Mouse (Mus musculus) MEL (cell line): Measurements from ENCODE around the gene Relb.
A peak's percentile ranks its signal among the peaks of the same experiment; 100 is the strongest.

ENCODE experiments used
- CTCF ChIP-seq, 3 experiments: IDR thresholded peaks in 2 of 3; conservative IDR thresholded peaks in 1 of 3; 2 replicates each; pipeline ENCODE4 v1.5.1; 2011 to 2012; ENCODE audit warnings: low read length in 3 of 3, low read depth in 2 of 3, mild to moderate bottlenecking in 2 of 3, improper control_type of control experiment in 1 of 3, inconsistent platforms in 1 of 3, mixed read lengths in 1 of 3, moderate library complexity in 1 of 3; ENCODE audit not compliant: control insufficient read depth in 1 of 3, insufficient read depth in 1 of 3, poor library complexity in 1 of 3, severe bottlenecking in 1 of 3
- EP300 ChIP-seq, 2 experiments: IDR thresholded peaks; 2 replicates each; pipeline ENCODE4 v1.6.1; 2011; ENCODE audit warnings: improper control_type of control experiment in 2 of 2, low read length in 2 of 2, low read depth in 1 of 2, mild to moderate bottlenecking in 1 of 2
- GATA1 ChIP-seq: IDR thresholded peaks from 2 replicates; pipeline ENCODE4 v1.6.1; 2011; ENCODE audit warnings: low read depth, low read length, improper control_type of control experiment
- POLR2A ChIP-seq, 2 experiments: IDR thresholded peaks; 2 replicates each; pipeline ENCODE4 v1.6.1; 2011 to 2012; ENCODE audit warnings: low read length in 2 of 2, mild to moderate bottlenecking in 2 of 2, control low read depth in 1 of 2, improper control_type of control experiment in 1 of 2, low read depth in 1 of 2, moderate library complexity in 1 of 2; ENCODE audit not compliant: control insufficient read depth in 1 of 2, insufficient read depth in 1 of 2, poor library complexity in 1 of 2

- TF ChIP-seq CTCF (IDR thresholded peaks at IDR 0.05 in 2 of 3, conservative IDR thresholded peaks at IDR 0.05 in 1 of 3; ENCODE audit: control insufficient read depth in 1 of 3, insufficient read depth in 1 of 3, low read depth in 2 of 3, low read length in 3 of 3, poor library complexity in 1 of 3, severe bottlenecking in 1 of 3) (no peak), GATA1 (no peak), EP300 (IDR thresholded peaks at IDR 0.05; ENCODE audit: low read depth in 1 of 2, low read length in 2 of 2) (no peak), POLR2A (IDR thresholded peaks at IDR 0.05; ENCODE audit: control insufficient read depth in 1 of 2, insufficient read depth in 1 of 2, low read depth in 1 of 2, low read length in 2 of 2, poor library complexity in 1 of 2) (peak in 1 of 2 experiments; percentile 12; a peak in 2 of 4 replicates)
Observed at GRCm38 (mm10) chr7:19577141-19577852, 51.9 kb downstream of the Relb start, which contains the start of the genes Zfp296 and Gemin7.
